Mouse (Mus musculus) MEL (cell line): ENCODE data around the gene 4930415L06Rik. TPM values are rescaled to one million over a fixed set of nuclear protein-coding genes. Genes with fewer than 3 reads are reported as not detected.

Experiments used
- polyA plus RNA-seq, 2 experiments: library from polyadenylated mRNA; stranded (reverse) in 1 of 2; unstranded in 1 of 2; fragments of >175 nt in 1 of 2; fragments of >200 nt in 1 of 2; gene quantifications; 2 replicates each; pipeline versions ENCODE4 v1.2.1 to v1.2.4; 2012; ENCODE audit warnings: low replicate concordance in 2 of 2, low read depth in 1 of 2; ENCODE audit not compliant: insufficient read length in 2 of 2, insufficient read depth in 1 of 2, missing spikeins in 1 of 2
- total RNA-seq: library from RNA; depleted of rRNA; stranded (reverse); fragments of 300-350 nt; gene quantifications from 2 replicates; pipeline ENCODE4 v1.2.3, GENCODE M21; 2012; rRNA removed

The 4930415L06Rik gene
- total and polyA plus RNA-seq, 3 experiments = not detected

Other genes with a start within 250 kb of the 4930415L06Rik start
- not detected in 2 replicates for gene 4932429P05Rik, start 180.6 kb downstream of the 4930415L06Rik start, total RNA-seq
- gene 4932429P05Rik, start 180.6 kb downstream of the 4930415L06Rik start, polyA plus RNA-seq = not detected